Mouse (Mus musculus): ENCODE results near the gene Igf2. TPM values are rescaled to one million over a fixed set of nuclear protein-coding genes. Genes with fewer than 3 reads are reported as not detected.
A peak's percentile ranks its signal among the peaks of the same experiment; 100 is the strongest.

The Igf2 gene
- polyA plus RNA-seq, 1 experiment from 2014 or later: 483 TPM

GRCm38 (mm10) chr7:142675141-142675540 is 8.5 kb upstream of the Igf2 start:
- no peak for ATAC-seq
- WGBS: 67% methylated on average over 6 of the region's 6 CpGs

GRCm38 (mm10) chr7:142672120-142672519 is 5.5 kb upstream of the Igf2 start:
- Histone ChIP-seq H3K9me3 (ENCODE audit: control insufficient read depth) (peaks cover 13% of the 10 kb centered on the region), H3K4me2 (replicated peaks; ENCODE audit: low read depth) (no peak overlapping the region), H3K36me3 (ENCODE audit: control insufficient read depth, insufficient read depth) (no peaks in the 10 kb centered on the region; the same call in 1 of the 2 replicates), H3K4me3 (ENCODE audit: low read depth, low read length) (no peak overlapping the region), H3K4me1 (replicated peaks; ENCODE audit: control insufficient read depth, insufficient read depth, low read length) (no peaks in the 10 kb centered on the region), H3K9ac (ENCODE audit: low read depth, low read length) (no peak overlapping the region), H3K27me3 (replicated peaks; ENCODE audit: control insufficient read depth, insufficient read depth, low read length) (no peaks in the 10 kb centered on the region), H3K27ac (ENCODE audit: low read depth, low read length) (no peak overlapping the region)
- TF ChIP-seq CTCF (IDR thresholded peaks at IDR 0.05; ENCODE audit: low read depth): peak; percentile 88
- no peak; the same call in 1 of the 2 replicates for ATAC-seq
- 18% methylated on average over 4 of the region's 4 CpGs for WGBS

More at GRCm38 (mm10) chr7:142675141-142675540, 8.5 kb upstream of the Igf2 start:
- Histone ChIP-seq H3K36me3 (ENCODE audit: control insufficient read depth, insufficient read depth) (no peaks in the 10 kb centered on the region), H3K4me1 (replicated peaks; ENCODE audit: control insufficient read depth, insufficient read depth, low read length) (no peaks in the 10 kb centered on the region), H3K27me3 (replicated peaks; ENCODE audit: control insufficient read depth, insufficient read depth, low read length) (no peaks in the 10 kb centered on the region), H3K9me3 (ENCODE audit: control insufficient read depth) (peaks cover 9% of the 10 kb centered on the region), H3K4me3 (ENCODE audit: low read depth, low read length) (no peak overlapping the region), H3K9ac (ENCODE audit: low read depth, low read length) (no peak overlapping the region), H3K4me2 (replicated peaks; ENCODE audit: low read depth) (no peak overlapping the region), H3K27ac (ENCODE audit: low read depth, low read length) (no peak overlapping the region)
- TF ChIP-seq CTCF (IDR thresholded peaks at IDR 0.05; ENCODE audit: low read depth): no peak

GRCm38 (mm10) chr7:142671067-142671466 is 4.5 kb upstream of the Igf2 start:
- no peaks in the 10 kb centered on the region; the same call in 1 of the 2 replicates for H3K36me3 ChIP-seq (ENCODE audit: control insufficient read depth, insufficient read depth)
- no peak overlapping the region for H3K9ac ChIP-seq (ENCODE audit: low read depth, low read length)
- no peak overlapping the region for H3K4me2 ChIP-seq (replicated peaks; ENCODE audit: low read depth)
- H3K9me3 ChIP-seq (ENCODE audit: control insufficient read depth): peaks cover 13% of the 10 kb centered on the region
- no peak for ATAC-seq
- peaks cover 4% of the 10 kb centered on the region; the same call in 1 of the 2 replicates for H3K27me3 ChIP-seq (replicated peaks; ENCODE audit: control insufficient read depth, insufficient read depth, low read length)
- no peak overlapping the region for H3K27ac ChIP-seq (ENCODE audit: low read depth, low read length)
- peak; percentile 51 for TF ChIP-seq CTCF (IDR thresholded peaks at IDR 0.05; ENCODE audit: low read depth)
- WGBS: 90% methylated on average over 1 of the region's 1 CpGs
- H3K4me3 ChIP-seq (ENCODE audit: low read depth, low read length): no peak overlapping the region
- H3K4me1 ChIP-seq (replicated peaks; ENCODE audit: control insufficient read depth, insufficient read depth, low read length): no peaks in the 10 kb centered on the region

GRCm38 (mm10) chr7:142669751-142670625 is 3.4 kb upstream of the Igf2 start, which contains the start of gene Gm49394:
Gene Gm49394 (minus strand): TSS chr7:142669942.
- H3K9ac ChIP-seq (ENCODE audit: low read depth, low read length): no peak within 1 kb of the TSS
- peak; percentile 49 for ATAC-seq
- H3K36me3 ChIP-seq (ENCODE audit: control insufficient read depth, insufficient read depth): no peaks in the 10 kb centered on the region; the same call in 1 of the 2 replicates
- H3K4me1 ChIP-seq (replicated peaks; ENCODE audit: control insufficient read depth, insufficient read depth, low read length): no peaks in the 10 kb centered on the region
- H3K9me3 ChIP-seq (ENCODE audit: control insufficient read depth): peaks cover 13% of the 10 kb centered on the region
- TF ChIP-seq CTCF (IDR thresholded peaks at IDR 0.05; ENCODE audit: low read depth): no peak
- no peak within 1 kb of the TSS for H3K4me2 ChIP-seq (replicated peaks; ENCODE audit: low read depth)
- H3K27me3 ChIP-seq (replicated peaks; ENCODE audit: control insufficient read depth, insufficient read depth, low read length): peaks cover 14% of the 10 kb centered on the region; the same call in 1 of the 2 replicates
- H3K27ac ChIP-seq (ENCODE audit: low read depth, low read length): no peak within 1 kb of the TSS; the same call in 1 of the 2 replicates
- 74% methylated on average over 23 of the region's 23 CpGs for WGBS
- H3K4me3 ChIP-seq (ENCODE audit: low read depth, low read length): peak within 1 kb of the TSS; percentile 5; the same call in 1 of the 2 replicates

- WGBS: 76% methylated on average over 1 of the region's 1 CpGs
- Histone ChIP-seq H3K4me2 (replicated peaks; ENCODE audit: low read depth) (no peak overlapping the region), H3K36me3 (ENCODE audit: control insufficient read depth, insufficient read depth) (no peaks in the 10 kb centered on the region; the same call in 1 of the 2 replicates), H3K27me3 (replicated peaks; ENCODE audit: control insufficient read depth, insufficient read depth, low read length) (peaks cover 31% of the 10 kb centered on the region), H3K4me3 (ENCODE audit: low read depth, low read length) (no peak overlapping the region), H3K4me1 (replicated peaks; ENCODE audit: control insufficient read depth, insufficient read depth, low read length) (no peaks in the 10 kb centered on the region), H3K9ac (ENCODE audit: low read depth, low read length) (no peak overlapping the region), H3K27ac (ENCODE audit: low read depth, low read length) (no peak overlapping the region), H3K9me3 (ENCODE audit: control insufficient read depth) (peaks cover 13% of the 10 kb centered on the region)
- no peak for ATAC-seq
- no peak for TF ChIP-seq CTCF (IDR thresholded peaks at IDR 0.05; ENCODE audit: low read depth)
These were observed 1.7 kb upstream of the Igf2 start for GRCm38 (mm10) chr7:142668328-142668727.

GRCm38 (mm10) chr7:142667521-142667920 is 905 bp upstream of the Igf2 start:
- H3K4me3 ChIP-seq (ENCODE audit: low read depth, low read length): no peak overlapping the region
- TF ChIP-seq CTCF (IDR thresholded peaks at IDR 0.05; ENCODE audit: low read depth): no peak
- H3K27me3 ChIP-seq (replicated peaks; ENCODE audit: control insufficient read depth, insufficient read depth, low read length): peaks cover 39% of the 10 kb centered on the region
- no peaks in the 10 kb centered on the region; the same call in 1 of the 2 replicates for H3K36me3 ChIP-seq (ENCODE audit: control insufficient read depth, insufficient read depth)
- 93% methylated on average over 18 of the region's 18 CpGs for WGBS
- no peak overlapping the region for H3K4me2 ChIP-seq (replicated peaks; ENCODE audit: low read depth)
- no peak overlapping the region for H3K9ac ChIP-seq (ENCODE audit: low read depth, low read length)
- no peaks in the 10 kb centered on the region for H3K4me1 ChIP-seq (replicated peaks; ENCODE audit: control insufficient read depth, insufficient read depth, low read length)
- ATAC-seq: no peak
- H3K27ac ChIP-seq (ENCODE audit: low read depth, low read length): no peak overlapping the region
- peaks cover 13% of the 10 kb centered on the region for H3K9me3 ChIP-seq (ENCODE audit: control insufficient read depth)
